Mouse (Mus musculus): ENCODE data around the gene Nxf1.

DNA sequence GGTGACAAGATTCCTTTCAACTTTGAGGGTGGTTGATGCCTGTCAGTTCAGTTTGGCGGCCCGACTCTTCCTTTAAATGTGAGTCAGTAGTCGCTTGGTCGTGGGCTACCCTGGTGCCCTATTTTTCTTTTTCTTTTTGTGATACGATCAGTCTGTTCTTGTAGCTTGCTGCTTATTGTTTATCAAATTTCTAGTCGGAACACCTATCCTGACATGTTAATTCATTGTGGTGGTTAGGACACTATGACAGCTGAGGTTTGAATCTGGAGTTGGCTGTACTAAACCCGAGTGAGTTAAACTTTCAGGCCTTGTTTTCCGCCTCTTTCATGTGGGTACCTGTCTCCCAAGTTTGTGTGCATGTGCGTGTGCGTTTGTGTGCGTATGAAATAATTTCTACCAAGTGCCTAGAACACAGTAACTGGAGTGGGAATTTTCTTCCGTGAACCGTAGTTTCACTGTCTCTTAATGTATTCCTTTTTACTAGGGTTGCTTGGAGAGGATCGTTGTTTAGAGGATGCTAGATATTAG is 662 bp downstream of the Nxf1 start:
- TF ChIP-seq USF1 (IDR thresholded peaks at IDR 0.05; ENCODE audit: low read depth), result no peak
- TF ChIP-seq CTCF (IDR thresholded peaks at IDR 0.05; ENCODE audit: control insufficient read depth, insufficient read depth, insufficient read length), result no peak

Data from C2C12 (cell line).